Mouse (Mus musculus) midbrain, embryonic 10.5 days (tissue): ENCODE measurements at regions not wholly inside any gene's neighbourhood (a gene's known extent, or its start where the extent isn't known, plus 50 kb on each side); places are given as distances from the start of the nearest gene placed in this dataset.

Source experiments
- DNase-seq: peaks from one replicate; pipeline ENCODE4 v3.0.0-alpha.2; 2017; ENCODE audit warnings: low spot score
- H3K27ac ChIP-seq: fragments of 300-500 bp; sonication (generic); replicated peaks from 2 replicates; pipeline ENCODE4 v1.5.1; 2016; ENCODE audit warnings: mild to moderate bottlenecking
- H3K27me3 ChIP-seq: fragments of 300-500 bp; sonication (generic); 2 replicates; pipeline ENCODE4 v1.6.1; 2016; ENCODE audit warnings: low read depth, mild to moderate bottlenecking; ENCODE audit not compliant: poor library complexity, severe bottlenecking
- H3K36me3 ChIP-seq: fragments of 300-500 bp; sonication (generic); 2 replicates; pipeline ENCODE4 v1.6.1; 2016; ENCODE audit warnings: mild to moderate bottlenecking, moderate library complexity
- H3K4me1 ChIP-seq: fragments of 300-500 bp; sonication (generic); 2 replicates; pipeline ENCODE4 v1.6.1; 2016
- H3K4me3 ChIP-seq: fragments of 300-500 bp; sonication (generic); 2 replicates; pipeline ENCODE4 v1.5.1; 2016; ENCODE audit warnings: mild to moderate bottlenecking, moderate library complexity
- H3K9me3 ChIP-seq: fragments of 300-500 bp; sonication (generic); replicated peaks from 2 replicates; pipeline ENCODE4 v1.6.1; 2016; ENCODE audit warnings: mild to moderate bottlenecking
- WGBS: fragments of 180-500 bp; shearing (Covaris S2); methylation state at CpG from one replicate; pipeline ENCODE4 v1.1.7; 2016; 5-methylcytosine and 5-hydroxymethylcytosine counted together

DNA sequence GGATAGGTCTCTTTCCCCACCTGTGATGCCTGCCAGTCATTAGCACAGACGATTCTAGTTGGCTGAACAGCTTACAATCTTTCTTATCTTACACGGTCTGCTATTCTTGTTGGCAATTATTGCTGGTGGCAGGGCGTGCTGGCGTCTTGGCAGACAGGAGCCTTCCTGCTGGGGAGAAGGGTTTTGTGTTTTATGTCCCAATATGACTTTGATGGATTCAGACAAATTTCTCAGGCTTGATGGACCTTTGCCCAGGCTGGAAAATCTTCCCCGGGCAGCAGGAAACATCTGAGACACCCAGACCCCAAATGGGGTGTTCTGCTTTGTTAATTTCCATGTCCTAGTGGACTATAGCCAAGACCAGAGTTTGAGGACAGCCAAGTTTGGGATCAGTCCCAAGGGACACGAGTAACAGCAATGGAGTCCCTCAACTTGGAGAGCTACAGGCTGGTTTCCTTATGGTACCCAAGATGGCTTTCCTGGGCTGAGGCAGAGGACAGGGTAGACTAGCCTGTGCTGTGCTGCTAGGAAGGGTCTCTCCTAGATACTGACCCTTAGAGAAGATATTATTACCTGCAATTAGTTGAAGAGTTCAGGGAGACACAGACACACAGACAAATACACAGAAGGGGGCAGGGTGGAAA is 249.8 kb downstream of the En1 start:
- H3K9me3 ChIP-seq: no peaks in the 10 kb centered on the region
- H3K36me3 ChIP-seq: no peaks in the 10 kb centered on the region
- H3K27ac ChIP-seq: no peak overlapping the region
- WGBS: 88% methylated on average over 6 of the region's 6 CpGs
- H3K4me3 ChIP-seq: no peak overlapping the region
- no peaks in the 10 kb centered on the region for H3K27me3 ChIP-seq
- H3K4me1 ChIP-seq: peaks cover 3% of the 10 kb centered on the region; the same call in 1 of the 2 replicates
- no peak for DNase-seq

- no peak overlapping the region for H3K4me3 ChIP-seq
- DNase-seq: no peak
- no peaks in the 10 kb centered on the region for H3K27me3 ChIP-seq
- H3K36me3 ChIP-seq: no peaks in the 10 kb centered on the region
- H3K9me3 ChIP-seq: no peaks in the 10 kb centered on the region
- 78% methylated on average over 5 of the region's 5 CpGs for WGBS
- peaks cover 4% of the 10 kb centered on the region; the same call in 1 of the 2 replicates for H3K4me1 ChIP-seq
- no peak overlapping the region for H3K27ac ChIP-seq
Measured at GRCm38 (mm10) chr1:120857566-120857965, 255.3 kb downstream of the En1 start.

GRCm38 (mm10) chr1:120859546-120859945 is 257.3 kb downstream of the En1 start:
- Histone ChIP-seq H3K27me3 (no peaks in the 10 kb centered on the region), H3K4me1 (peaks cover 4% of the 10 kb centered on the region; the same call in 1 of the 2 replicates), H3K9me3 (no peaks in the 10 kb centered on the region), H3K27ac (no peak overlapping the region), H3K4me3 (no peak overlapping the region), H3K36me3 (no peaks in the 10 kb centered on the region)
- no peak for DNase-seq
- 74% methylated on average over 5 of the region's 5 CpGs for WGBS

GRCm38 (mm10) chr1:120872554-120872953 is 270.3 kb downstream of the En1 start:
- 63% methylated on average over 7 of the region's 7 CpGs for WGBS

DNA sequence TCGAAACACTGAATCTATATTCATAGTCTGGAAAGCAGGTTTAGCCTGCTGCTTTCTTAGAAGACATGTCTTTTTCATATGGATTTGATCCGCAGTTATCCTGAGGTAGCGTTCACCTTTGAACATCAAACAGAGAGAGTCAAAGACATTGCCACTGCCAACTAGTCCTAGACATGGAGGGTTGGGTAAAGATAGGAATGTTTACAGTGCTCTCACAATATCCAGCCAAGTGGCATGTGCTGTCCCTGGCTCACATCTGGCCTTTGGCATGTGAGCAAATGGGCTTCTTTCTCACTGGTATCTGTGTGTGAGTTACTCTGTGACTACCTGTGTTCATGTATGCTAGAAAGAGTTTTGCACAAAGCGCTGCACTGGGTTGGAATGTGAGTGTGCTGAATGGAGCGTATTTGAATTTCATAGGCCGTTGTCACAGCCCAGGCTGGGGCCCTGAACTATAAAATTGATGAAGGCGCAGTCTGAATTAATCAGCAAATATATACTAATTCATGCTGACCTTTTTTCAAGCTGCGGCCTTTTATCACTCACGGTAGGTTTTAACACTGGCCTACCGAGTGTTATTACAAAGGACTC is 280.8 kb downstream of the En1 start:
- no peaks in the 10 kb centered on the region for H3K36me3 ChIP-seq
- H3K4me1 ChIP-seq: peaks cover 10% of the 10 kb centered on the region
- 88% methylated on average over 10 of the region's 10 CpGs for WGBS
- H3K9me3 ChIP-seq: no peaks in the 10 kb centered on the region
- DNase-seq: no peak
- no peak overlapping the region for H3K4me3 ChIP-seq
- H3K27me3 ChIP-seq: no peaks in the 10 kb centered on the region
- no peak overlapping the region for H3K27ac ChIP-seq

More at GRCm38 (mm10) chr1:120872554-120872953, 270.3 kb downstream of the En1 start:
- Histone ChIP-seq H3K36me3 (no peaks in the 10 kb centered on the region), H3K4me1 (peaks cover 4% of the 10 kb centered on the region; the same call in 1 of the 2 replicates), H3K27me3 (peaks cover 7% of the 10 kb centered on the region; the same call in 1 of the 2 replicates), H3K9me3 (no peaks in the 10 kb centered on the region), H3K27ac (no peak overlapping the region), H3K4me3 (no peak overlapping the region)
- no peak for DNase-seq

DNA sequence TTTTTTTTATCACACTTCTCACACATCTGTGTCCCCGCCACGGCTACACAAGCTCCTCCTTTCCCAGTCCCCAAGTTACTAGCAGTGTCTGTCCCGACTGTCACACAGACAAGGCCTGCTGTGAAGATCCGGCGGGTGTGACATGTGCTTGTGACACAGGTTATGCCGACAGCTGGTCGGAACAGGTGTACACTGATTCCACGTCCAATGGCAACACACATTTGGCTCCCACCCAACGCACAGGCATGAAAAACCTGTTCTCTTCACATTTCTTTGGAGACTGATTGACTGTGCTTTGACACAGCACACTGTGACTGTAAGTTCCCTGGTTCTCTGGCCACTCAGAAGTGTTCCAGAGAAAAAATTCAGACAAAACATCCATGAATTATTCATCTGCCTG is 281.4 kb downstream of the En1 start:
- WGBS: 84% methylated on average over 9 of the region's 9 CpGs

GRCm38 (mm10) chr1:120910801-120911200 is 308.6 kb downstream of the En1 start:
- Histone ChIP-seq H3K4me3 (no peak overlapping the region), H3K4me1 (peaks cover 11% of the 10 kb centered on the region; the same call in 1 of the 2 replicates), H3K27ac (no peak overlapping the region), H3K27me3 (no peaks in the 10 kb centered on the region), H3K36me3 (no peaks in the 10 kb centered on the region), H3K9me3 (no peaks in the 10 kb centered on the region)
- 91% methylated on average over 6 of the region's 6 CpGs for WGBS
- DNase-seq: no peak

More for the DNA sequence above, 281.4 kb downstream of the En1 start:
- Histone ChIP-seq H3K9me3 (no peaks in the 10 kb centered on the region), H3K4me3 (no peak overlapping the region), H3K4me1 (peaks cover 10% of the 10 kb centered on the region), H3K27ac (no peak overlapping the region), H3K36me3 (no peaks in the 10 kb centered on the region), H3K27me3 (no peaks in the 10 kb centered on the region)
- no peak for DNase-seq

DNA sequence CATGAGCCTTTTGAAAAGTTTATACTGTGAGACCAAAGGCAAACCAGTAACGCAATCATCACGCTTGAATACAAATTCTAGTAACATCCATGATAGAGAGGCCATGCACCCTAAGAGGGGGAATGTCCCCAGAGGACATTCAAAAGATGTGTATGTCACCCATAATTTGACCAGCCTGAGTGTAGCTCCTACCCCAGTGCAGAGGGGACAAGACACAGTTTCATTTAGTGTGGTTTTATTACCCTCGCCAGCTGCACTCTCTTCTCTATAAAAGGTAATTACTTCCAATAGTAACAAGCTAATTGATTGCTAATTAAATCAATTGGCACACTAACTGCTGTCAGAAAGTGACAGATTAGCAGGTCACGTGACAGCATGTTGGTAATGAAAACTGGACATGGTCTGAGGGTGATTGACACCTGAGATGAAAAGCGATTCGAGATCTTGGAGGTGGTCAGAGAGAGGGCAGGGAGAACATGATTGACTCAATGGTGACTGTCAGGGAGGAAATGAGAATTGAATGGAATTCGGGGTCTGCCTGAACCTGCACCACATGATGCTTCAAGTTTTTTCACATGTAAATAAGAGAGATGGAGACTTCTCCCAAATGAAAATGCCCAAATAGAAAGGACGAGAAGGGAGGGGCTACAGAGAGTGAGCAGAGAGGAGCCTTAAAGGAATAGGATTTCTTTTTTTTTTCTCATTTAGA is 309.9 kb downstream of the En1 start:
- no peaks in the 10 kb centered on the region for H3K9me3 ChIP-seq
- H3K4me1 ChIP-seq: peaks cover 11% of the 10 kb centered on the region; the same call in 1 of the 2 replicates
- DNase-seq: no peak
- H3K27me3 ChIP-seq: no peaks in the 10 kb centered on the region
- no peak overlapping the region for H3K4me3 ChIP-seq
- no peak overlapping the region for H3K27ac ChIP-seq
- H3K36me3 ChIP-seq: no peaks in the 10 kb centered on the region
- WGBS: 62% methylated on average over 8 of the region's 8 CpGs

- Histone ChIP-seq H3K36me3 (no peaks in the 10 kb centered on the region), H3K4me1 (no peaks in the 10 kb centered on the region), H3K4me3 (no peak overlapping the region), H3K27me3 (no peaks in the 10 kb centered on the region), H3K9me3 (no peaks in the 10 kb centered on the region), H3K27ac (no peak overlapping the region)
- WGBS: 83% methylated on average over 3 of the region's 3 CpGs
- no peak for DNase-seq
Measured at GRCm38 (mm10) chr1:120921540-120921939, 319.3 kb downstream of the En1 start.

DNA sequence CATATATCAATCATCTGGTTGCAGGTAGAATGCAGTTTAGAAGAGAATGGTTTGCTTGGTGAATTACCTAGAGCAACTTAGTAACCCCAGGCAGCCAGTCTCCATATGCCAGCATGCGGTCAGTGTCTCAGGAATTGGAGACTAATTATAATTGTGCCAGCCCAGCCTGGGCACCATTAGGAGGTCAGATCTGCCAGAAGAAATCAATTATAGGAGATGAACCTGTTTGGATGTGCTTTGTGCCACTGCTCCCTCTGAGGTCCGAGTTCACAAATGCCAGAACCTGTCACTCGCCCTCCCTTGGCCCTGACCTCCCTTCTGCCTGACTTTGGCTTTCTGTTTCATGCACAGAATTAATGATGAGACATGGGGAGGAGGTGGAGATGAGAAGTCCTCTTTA is 323.1 kb downstream of the En1 start:
- no peaks in the 10 kb centered on the region for H3K36me3 ChIP-seq
- H3K4me3 ChIP-seq: no peak overlapping the region
- no peak overlapping the region for H3K27ac ChIP-seq
- no peaks in the 10 kb centered on the region for H3K27me3 ChIP-seq
- H3K4me1 ChIP-seq: no peaks in the 10 kb centered on the region
- DNase-seq: no peak
- H3K9me3 ChIP-seq: no peaks in the 10 kb centered on the region
- WGBS: 77% methylated on average over 3 of the region's 3 CpGs

DNA sequence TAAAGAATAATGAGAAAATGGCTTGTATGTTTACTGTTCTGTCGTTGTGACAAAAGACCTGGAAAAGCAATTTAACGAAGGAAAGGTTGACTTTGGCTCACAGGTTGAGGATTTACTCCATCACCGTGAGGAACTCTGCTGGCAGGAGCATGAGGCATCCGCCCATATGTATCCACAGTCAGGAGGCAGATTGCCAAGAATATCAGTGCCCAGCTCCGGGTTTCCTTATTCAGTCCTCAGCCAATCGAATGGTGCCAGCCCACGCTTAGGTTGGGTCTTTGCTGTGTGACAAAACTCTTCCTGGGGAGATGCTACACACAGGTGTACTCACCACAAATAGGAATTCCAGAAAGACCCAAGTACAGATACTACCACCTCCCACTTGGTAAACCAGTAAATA is 327.9 kb downstream of the En1 start:
- WGBS: 91% methylated on average over 7 of the region's 7 CpGs
- H3K9me3 ChIP-seq: no peaks in the 10 kb centered on the region
- DNase-seq: no peak
- H3K27ac ChIP-seq: no peak overlapping the region
- H3K4me1 ChIP-seq: no peaks in the 10 kb centered on the region
- H3K27me3 ChIP-seq: no peaks in the 10 kb centered on the region
- H3K4me3 ChIP-seq: no peak overlapping the region
- H3K36me3 ChIP-seq: no peaks in the 10 kb centered on the region

DNA sequence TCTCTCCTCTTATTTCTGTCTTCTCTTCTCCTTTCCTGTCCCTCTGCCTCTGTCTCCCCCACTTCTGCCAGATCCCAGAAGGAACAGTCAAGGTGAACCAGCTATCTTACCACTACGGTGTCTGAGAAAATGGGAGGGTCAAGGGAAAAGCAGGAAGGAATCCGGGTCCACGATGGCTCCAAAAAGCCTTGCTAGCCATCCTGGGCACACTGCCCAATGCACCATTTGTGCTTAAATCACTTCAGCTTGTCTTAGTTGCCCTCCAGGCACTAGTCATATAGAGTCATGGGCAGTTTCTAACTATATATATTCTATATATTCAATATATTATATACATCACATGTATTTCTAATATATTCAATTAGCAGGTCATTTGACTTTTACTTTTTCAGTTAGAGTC is 333.1 kb downstream of the En1 start:
- no peaks in the 10 kb centered on the region for H3K36me3 ChIP-seq
- H3K4me1 ChIP-seq: no peaks in the 10 kb centered on the region
- no peak overlapping the region for H3K4me3 ChIP-seq
- H3K27me3 ChIP-seq: no peaks in the 10 kb centered on the region
- H3K9me3 ChIP-seq: no peaks in the 10 kb centered on the region
- no peak overlapping the region for H3K27ac ChIP-seq
- 96% methylated on average over 3 of the region's 3 CpGs for WGBS
- DNase-seq: no peak

DNA sequence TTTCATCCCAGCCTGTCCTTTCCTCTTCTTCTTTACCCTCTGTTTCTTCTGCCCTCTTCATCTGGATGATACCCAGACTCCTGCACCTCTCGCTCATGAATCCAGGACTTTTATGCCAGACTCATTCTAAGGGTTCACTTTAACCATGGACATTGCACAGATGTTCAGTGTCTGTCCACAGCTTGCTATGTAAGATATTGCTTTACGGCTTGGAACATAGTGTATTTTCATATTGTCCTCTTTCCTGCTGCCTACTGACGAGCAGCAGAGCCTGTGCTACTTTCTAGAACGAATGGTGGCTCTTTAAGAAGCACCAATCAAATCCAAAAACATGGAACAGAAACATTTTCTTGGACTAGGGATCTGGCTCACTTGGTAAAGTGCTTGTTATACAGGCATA is 341.5 kb downstream of the En1 start:
- H3K4me1 ChIP-seq: no peaks in the 10 kb centered on the region
- H3K9me3 ChIP-seq: no peaks in the 10 kb centered on the region
- no peak for DNase-seq
- no peaks in the 10 kb centered on the region for H3K36me3 ChIP-seq
- no peak overlapping the region for H3K27ac ChIP-seq
- WGBS: 83% methylated on average over 4 of the region's 4 CpGs
- H3K27me3 ChIP-seq: no peaks in the 10 kb centered on the region
- H3K4me3 ChIP-seq: no peak overlapping the region
